Comparison of ENCODE assay signal across 8 mouse cellular contexts in genomic region chr8:72295125-72295524, GRCm38 (mm10). TPM values are rescaled to one million over a fixed set of nuclear protein-coding genes. Genes with fewer than 3 reads are reported as not detected.
DNase-seq lines count a peak whose midpoint lies in the region; ATAC-seq and TF ChIP-seq lines count a peak whose summit lies in the region.

No protein-coding gene starts in this region.

- H3K4me1 ChIP-seq in lung, embryonic 15.5 days = peaks cover 10% of the 10 kb centered on the region; the same call in 1 of the 2 replicates
- H3K4me1 ChIP-seq in intestine, embryonic 16.5 days (ENCODE audit: control insufficient read depth, insufficient read depth, low read length) = 0 out of 2 replicates have a peak, but pooled peaks cover 3% of the 10 kb centered on the region
- H3K4me1 ChIP-seq in small intestine, adult 2 months (ENCODE audit: control insufficient read depth, insufficient read depth, insufficient read length, low read length) = no peaks in the 10 kb centered on the region

- intact Hi-C loops in gastrocnemius, adult 2 months (cut with DNase I) = loop anchor here (2.0 kb wide), 1 partner anchor 24 kb away; the partner anchor contains the start of gene Klf2

- no peaks in the 10 kb centered on the region for H3K9me3 ChIP-seq in lung, embryonic 15.5 days
- H3K9me3 ChIP-seq in intestine, embryonic 16.5 days (ENCODE audit: control insufficient read depth, low read length) = no peaks in the 10 kb centered on the region

- ATAC-seq in lung, embryonic 15.5 days (ENCODE audit: borderline replicate concordance, extremely low read depth, low FRiP score, low TSS enrichment) = 0 out of 2 replicates have a peak, but pooled peaks have one; percentile 34
- no peak for ATAC-seq in intestine, embryonic 16.5 days

- WGBS in lung, embryonic 15.5 days = 58% methylated on average over 3 of the region's 3 CpGs
- 65% methylated on average over 3 of the region's 3 CpGs for WGBS in intestine, embryonic 16.5 days
- 67% methylated on average over 3 of the region's 3 CpGs for WGBS in small intestine, adult 2 months

- TF ChIP-seq CTCF in gastrocnemius, adult 2 months (IDR thresholded peaks at IDR 0.05) = no peak
- TF ChIP-seq CTCF in small intestine, adult 2 months (IDR thresholded peaks at IDR 0.05; ENCODE audit: extremely low read depth, insufficient read length, insufficient replicate concordance, low read depth, low read length) = no peak

- no peaks in the 10 kb centered on the region for H3K27me3 ChIP-seq in lung, embryonic 15.5 days
- H3K27me3 ChIP-seq in intestine, embryonic 16.5 days (replicated peaks; ENCODE audit: control insufficient read depth, insufficient read depth, low read length) = no peaks in the 10 kb centered on the region
- H3K27me3 ChIP-seq in small intestine, adult 2 months (ENCODE audit: control insufficient read depth, insufficient read depth, low read length) = no peaks in the 10 kb centered on the region

- H3K27ac ChIP-seq in gastrocnemius, adult 2 months = peak overlapping the region; percentile 86
- peak overlapping the region; percentile 81 for H3K27ac ChIP-seq in lung, embryonic 15.5 days
- H3K27ac ChIP-seq in intestine, embryonic 16.5 days (ENCODE audit: low read length) = peak overlapping the region; percentile 58
- H3K27ac ChIP-seq in small intestine, adult 2 months (ENCODE audit: insufficient read depth, low read depth, low read length) = peak overlapping the region; percentile 46; the same call in 1 of the 2 replicates

- DNase-seq in gastrocnemius, adult 2 months = no peak
- no peak for DNase-seq in gastrocnemius, postnatal 25 days
- no peak for DNase-seq in lung, postnatal 14 days
- DNase-seq in retina, embryonic 14.5 days (ENCODE audit: low spot score) = no peak
- DNase-seq in adrenal gland, adult 18-20 months (ENCODE audit: low spot score in 2 of 2) = no peak

- no peak overlapping the region for H3K4me2 ChIP-seq in lung, embryonic 15.5 days
- no peak overlapping the region for H3K4me2 ChIP-seq in intestine, embryonic 16.5 days (ENCODE audit: low read depth, low read length)

- H3K9ac ChIP-seq in lung, embryonic 15.5 days = no peak overlapping the region
- H3K9ac ChIP-seq in intestine, embryonic 16.5 days (ENCODE audit: low read depth, low read length) = no peak overlapping the region

- TF ChIP-seq POLR2A in small intestine, adult 2 months (IDR thresholded peaks at IDR 0.05; ENCODE audit: low read depth, low read length) = no peak

- no peaks in the 10 kb centered on the region for H3K36me3 ChIP-seq in lung, embryonic 15.5 days
- no peaks in the 10 kb centered on the region for H3K36me3 ChIP-seq in intestine, embryonic 16.5 days (ENCODE audit: control insufficient read depth, insufficient read depth, low read length)
- no peaks in the 10 kb centered on the region for H3K36me3 ChIP-seq in small intestine, adult 2 months (ENCODE audit: control insufficient read depth, insufficient read depth, low read length)

- H3K4me3 ChIP-seq in gastrocnemius, adult 2 months = peak overlapping the region; percentile 42; the same call in 1 of the 2 replicates
- H3K4me3 ChIP-seq in lung, embryonic 15.5 days = no peak overlapping the region
- no peak overlapping the region for H3K4me3 ChIP-seq in intestine, embryonic 16.5 days (ENCODE audit: low read length)
- H3K4me3 ChIP-seq in small intestine, adult 2 months (ENCODE audit: low read depth, low read length) = no peak overlapping the region

RNA-seq across cellular contexts. Expression of gene Gm10282, which starts 9.9 kb away (rescaled TPM):
- 1 to 10 TPM; 2.8 to 4.8 TPM for total RNA-seq in gastrocnemius, adult 2 months (2021)
- total RNA-seq in gastrocnemius, postnatal 25 days (2021) = 1 to 10 TPM; 2.0 to 3.7 TPM
- 33.1 and 33.8 TPM in 2 replicates for polyA plus RNA-seq in lung, embryonic 15.5 days (2015; fragmentation: Nextera tagmentation; extraction: Ambion mirVana)
- 14.3 and 18.9 TPM in 2 replicates for polyA plus RNA-seq in intestine, embryonic 16.5 days (2015; fragmentation: Nextera tagmentation; extraction: Ambion mirVana)
- 0.41 TPM in 1 of 2 replicates, not detected in the other for polyA plus RNA-seq in small intestine, adult 2 months (2012; rRNA removed)
- 10 to 100 TPM in 1 of 2 experiments, 1 to 10 TPM in 1; 4.1 to 11.3 TPM for total RNA-seq in adrenal gland, adult 18-20 months (2021)

RNA-seq across cellular contexts. Expression of gene Klf2, which starts 23.7 kb away (rescaled TPM):
- total RNA-seq in gastrocnemius, adult 2 months (2021) = 10 to 100 TPM in 1 of 2 experiments, 1 to 10 TPM in 1; 9.1 to 38.9 TPM
- 10 to 100 TPM; 16.1 to 17.4 TPM for total RNA-seq in gastrocnemius, postnatal 25 days (2021)
- 13.3 and 14.0 TPM in 2 replicates for polyA plus RNA-seq in lung, embryonic 15.5 days (2015; fragmentation: Nextera tagmentation; extraction: Ambion mirVana)
- polyA plus RNA-seq in intestine, embryonic 16.5 days (2015; fragmentation: Nextera tagmentation; extraction: Ambion mirVana) = 3.6 and 5.1 TPM in 2 replicates
- polyA plus RNA-seq in small intestine, adult 2 months (2012; rRNA removed) = 21.4 and 24.7 TPM in 2 replicates
- 10 to 100 TPM; 44.4 to 68.3 TPM for total RNA-seq in adrenal gland, adult 18-20 months (2021)

RNA-seq across cellular contexts. Expression of gene Ap1m1, which starts 55.3 kb away (rescaled TPM):
- 10 to 100 TPM; 25.8 to 26.0 TPM for total RNA-seq in gastrocnemius, adult 2 months (2021)
- total RNA-seq in gastrocnemius, postnatal 25 days (2021) = 10 to 100 TPM; 21.0 to 22.2 TPM
- 103 and 106 TPM in 2 replicates for polyA plus RNA-seq in lung, embryonic 15.5 days (2015; fragmentation: Nextera tagmentation; extraction: Ambion mirVana)
- polyA plus RNA-seq in intestine, embryonic 16.5 days (2015; fragmentation: Nextera tagmentation; extraction: Ambion mirVana) = 105 and 106 TPM in 2 replicates
- 33.6 and 47.4 TPM in 2 replicates for polyA plus RNA-seq in small intestine, adult 2 months (2012; rRNA removed)
- 10 to 100 TPM; 52.6 to 55.4 TPM for total RNA-seq in adrenal gland, adult 18-20 months (2021)
